Mouse (Mus musculus): Measurements from ENCODE around the gene Pdk1. TPM values are rescaled to one million over a fixed set of nuclear protein-coding genes. Genes with fewer than 3 reads are reported as not detected.

Gene Pdk1
- polyA plus RNA-seq, 1 experiment: 14.1 TPM

GRCm38 (mm10) chr2:71874836-71875235 is 1.8 kb downstream of the Pdk1 start:
- TF ChIP-seq POLR2A (IDR thresholded peaks at IDR 0.05; ENCODE audit: borderline replicate concordance, extremely low read depth, insufficient read depth, insufficient read length, poor library complexity, severe bottlenecking): no peak
- no peak for TF ChIP-seq CTCF (IDR thresholded peaks at IDR 0.05; ENCODE audit: borderline replicate concordance, extremely low read depth, insufficient read depth, insufficient read length)
- no peak for DNase-seq (ENCODE audit: low read depth)

- no peak for DNase-seq (ENCODE audit: low read depth)
Measured at GRCm38 (mm10) chr2:71877865-71878264, 4.8 kb downstream of the Pdk1 start.

GRCm38 (mm10) chr2:71878441-71878840 is 5.4 kb downstream of the Pdk1 start:
- DNase-seq (ENCODE audit: low read depth): no peak
- TF ChIP-seq POLR2A (IDR thresholded peaks at IDR 0.05; ENCODE audit: borderline replicate concordance, extremely low read depth, insufficient read depth, insufficient read length, poor library complexity, severe bottlenecking) (no peak), CTCF (IDR thresholded peaks at IDR 0.05; ENCODE audit: borderline replicate concordance, extremely low read depth, insufficient read depth, insufficient read length) (no peak)

More at GRCm38 (mm10) chr2:71877865-71878264, 4.8 kb downstream of the Pdk1 start:
- TF ChIP-seq CTCF (IDR thresholded peaks at IDR 0.05; ENCODE audit: borderline replicate concordance, extremely low read depth, insufficient read depth, insufficient read length) (no peak), POLR2A (IDR thresholded peaks at IDR 0.05; ENCODE audit: borderline replicate concordance, extremely low read depth, insufficient read depth, insufficient read length, poor library complexity, severe bottlenecking) (no peak)

GRCm38 (mm10) chr2:71878943-71879342 is 5.9 kb downstream of the Pdk1 start:
- DNase-seq (ENCODE audit: low read depth): no peak
- TF ChIP-seq POLR2A (IDR thresholded peaks at IDR 0.05; ENCODE audit: borderline replicate concordance, extremely low read depth, insufficient read depth, insufficient read length, poor library complexity, severe bottlenecking) (no peak), CTCF (IDR thresholded peaks at IDR 0.05; ENCODE audit: borderline replicate concordance, extremely low read depth, insufficient read depth, insufficient read length) (no peak)

- DNase-seq (ENCODE audit: low read depth): peak; percentile 37
- TF ChIP-seq CTCF (IDR thresholded peaks at IDR 0.05; ENCODE audit: borderline replicate concordance, extremely low read depth, insufficient read depth, insufficient read length) (no peak), POLR2A (IDR thresholded peaks at IDR 0.05; ENCODE audit: borderline replicate concordance, extremely low read depth, insufficient read depth, insufficient read length, poor library complexity, severe bottlenecking) (no peak)
Measured at GRCm38 (mm10) chr2:71882914-71883651, 10.1 kb downstream of the Pdk1 start.

- no peak for DNase-seq (ENCODE audit: low read depth)
- TF ChIP-seq POLR2A (IDR thresholded peaks at IDR 0.05; ENCODE audit: borderline replicate concordance, extremely low read depth, insufficient read depth, insufficient read length, poor library complexity, severe bottlenecking): no peak
- TF ChIP-seq CTCF (IDR thresholded peaks at IDR 0.05; ENCODE audit: borderline replicate concordance, extremely low read depth, insufficient read depth, insufficient read length): no peak
Measured at GRCm38 (mm10) chr2:71887269-71887668, 14.2 kb downstream of the Pdk1 start.

GRCm38 (mm10) chr2:71888437-71888836 is 15.4 kb downstream of the Pdk1 start:
- TF ChIP-seq POLR2A (IDR thresholded peaks at IDR 0.05; ENCODE audit: borderline replicate concordance, extremely low read depth, insufficient read depth, insufficient read length, poor library complexity, severe bottlenecking) (no peak), CTCF (IDR thresholded peaks at IDR 0.05; ENCODE audit: borderline replicate concordance, extremely low read depth, insufficient read depth, insufficient read length) (no peak)
- no peak for DNase-seq (ENCODE audit: low read depth)

GRCm38 (mm10) chr2:71891536-71891935 is 18.5 kb downstream of the Pdk1 start:
- TF ChIP-seq POLR2A (IDR thresholded peaks at IDR 0.05; ENCODE audit: borderline replicate concordance, extremely low read depth, insufficient read depth, insufficient read length, poor library complexity, severe bottlenecking) (no peak), CTCF (IDR thresholded peaks at IDR 0.05; ENCODE audit: borderline replicate concordance, extremely low read depth, insufficient read depth, insufficient read length) (no peak)

GRCm38 (mm10) chr2:71892741-71893349 is 19.8 kb downstream of the Pdk1 start:
- no peak for DNase-seq (ENCODE audit: low read depth)
- TF ChIP-seq CTCF (IDR thresholded peaks at IDR 0.05; ENCODE audit: borderline replicate concordance, extremely low read depth, insufficient read depth, insufficient read length): no peak
- TF ChIP-seq POLR2A (IDR thresholded peaks at IDR 0.05; ENCODE audit: borderline replicate concordance, extremely low read depth, insufficient read depth, insufficient read length, poor library complexity, severe bottlenecking): no peak

More at GRCm38 (mm10) chr2:71891536-71891935, 18.5 kb downstream of the Pdk1 start:
- no peak for DNase-seq (ENCODE audit: low read depth)

- TF ChIP-seq CTCF (IDR thresholded peaks at IDR 0.05; ENCODE audit: borderline replicate concordance, extremely low read depth, insufficient read depth, insufficient read length) (no peak), POLR2A (IDR thresholded peaks at IDR 0.05; ENCODE audit: borderline replicate concordance, extremely low read depth, insufficient read depth, insufficient read length, poor library complexity, severe bottlenecking) (no peak)
- DNase-seq (ENCODE audit: low read depth): no peak
Measured at GRCm38 (mm10) chr2:71895596-71896286, 22.7 kb downstream of the Pdk1 start.

GRCm38 (mm10) chr2:71897420-71897819 is 24.4 kb downstream of the Pdk1 start:
- no peak for DNase-seq (ENCODE audit: low read depth)
- TF ChIP-seq POLR2A (IDR thresholded peaks at IDR 0.05; ENCODE audit: borderline replicate concordance, extremely low read depth, insufficient read depth, insufficient read length, poor library complexity, severe bottlenecking) (no peak), CTCF (IDR thresholded peaks at IDR 0.05; ENCODE audit: borderline replicate concordance, extremely low read depth, insufficient read depth, insufficient read length) (no peak)
